ENCODE assay signal across 25 mouse cellular contexts in genomic region chr4:136377001-136377400, GRCm38 (mm10). TPM values are rescaled to one million over a fixed set of nuclear protein-coding genes. Genes with fewer than 3 reads are reported as not detected.
DNase-seq lines count a peak whose midpoint lies in the region; ATAC-seq lines count a peak whose summit lies in the region.
"Had no signal": no experiment of that assay in that cellular context is flagged by ENCODE, and none has a peak within 500 bp of the region (broad histone marks: within the 10 kb centered on the region; RNA-seq: fewer than 3 reads in every experiment).

No protein-coding gene starts in this region.

- WGBS in midbrain, embryonic 11.5 days, result 90% methylated on average over 5 of the region's 5 CpGs

- H3K4me2 ChIP-seq in midbrain, embryonic 11.5 days, result no peak overlapping the region
- H3K4me2 ChIP-seq: heart, embryonic 12.5 days; neural tube, embryonic 13.5 days had no signal

- peaks cover 9% of the 10 kb centered on the region for H3K4me1 ChIP-seq in midbrain, embryonic 11.5 days (ENCODE audit: control insufficient read depth, insufficient read depth, low read length)

- no peak overlapping the region for H3K9ac ChIP-seq in midbrain, embryonic 11.5 days (ENCODE audit: low read length)
- H3K9ac ChIP-seq: heart, embryonic 12.5 days; neural tube, embryonic 13.5 days had no signal

- DNase-seq in adrenal gland, adult 2 months, result peak; percentile 52
- no peak for DNase-seq in adrenal gland, postnatal 4 days (ENCODE audit: low spot score in 2 of 2)
- DNase-seq in urinary bladder, postnatal 36 days (ENCODE audit: low spot score in 2 of 2), result peak; percentile 20 to 33
- no peak for DNase-seq in urinary bladder, adult 2 months (ENCODE audit: low spot score)
- DNase-seq in adrenal gland, postnatal 25 days, result peak; percentile 21
- DNase-seq in midbrain, embryonic 11.5 days (ENCODE audit: low spot score, missing footprints), result no peak
- DNase-seq in spleen, postnatal 10 days (ENCODE audit: low spot score in 2 of 2), result no peak
- DNase-seq: cerebellum, adult 8-10 months; gastrocnemius, postnatal 25 days; heart, adult 18-20 months; heart, postnatal 10 days; liver; lung, postnatal 4 days; retina, postnatal 1 day; thymus, postnatal 25 days had no signal

- no peaks in the 10 kb centered on the region for H3K27me3 ChIP-seq in midbrain, embryonic 11.5 days (ENCODE audit: control insufficient read depth, insufficient read depth, low read length)
- H3K27me3 ChIP-seq: neural tube, embryonic 13.5 days had no signal

- no peaks in the 10 kb centered on the region for H3K36me3 ChIP-seq in midbrain, embryonic 11.5 days (ENCODE audit: control insufficient read depth, insufficient read depth, low read length)
- H3K36me3 ChIP-seq: heart, embryonic 12.5 days; neural tube, embryonic 13.5 days had no signal

- no peak overlapping the region for H3K4me3 ChIP-seq in midbrain, embryonic 11.5 days (ENCODE audit: low read depth, low read length)
- H3K4me3 ChIP-seq: heart, embryonic 12.5 days; myocyte; neural tube, embryonic 13.5 days had no signal

- H3K27ac ChIP-seq in midbrain, embryonic 11.5 days (ENCODE audit: low read depth, low read length), result no peak overlapping the region
- H3K27ac ChIP-seq: hindbrain, postnatal 0 days; neural tube, embryonic 13.5 days had no signal

- H3K9me3 ChIP-seq in midbrain, embryonic 11.5 days (ENCODE audit: control insufficient read depth, low read length), result no peaks in the 10 kb centered on the region
- H3K9me3 ChIP-seq: heart, embryonic 12.5 days; neural tube, embryonic 13.5 days had no signal

- no peak for ATAC-seq in midbrain, embryonic 11.5 days (ENCODE audit: low FRiP score)
- no peak for ATAC-seq in CD4-positive, CD25-positive, alpha-beta regulatory T cell, adult 4 months
- ATAC-seq: hindbrain, postnatal 0 days; intestine, embryonic 16.5 days; midbrain, embryonic 16.5 days had no signal

RNA-seq across cellular contexts. Expression of gene Htr1d, which starts 46.3 kb away (rescaled TPM):
- not detected for total RNA-seq in adrenal gland, adult 2 months (2021)
- polyA plus RNA-seq in adrenal gland, adult 2 months (2012; rRNA removed), result 0.07 TPM in 1 of 2 replicates, not detected in the other
- under 1 TPM; 0.34 to 0.99 TPM for total RNA-seq in adrenal gland, postnatal 4 days (2021)
- polyA plus RNA-seq in urinary bladder, adult 2 months (2012; rRNA removed), result 2.8 and 4.0 TPM in 2 replicates
- not detected in 2 replicates for total RNA-seq in adrenal gland, postnatal 25 days (2021)
- 0.34 and 0.69 TPM in 2 replicates for polyA plus RNA-seq in midbrain, embryonic 11.5 days (2014; fragmentation: Nextera tagmentation; extraction: Ambion mirVana)
- not detected for polyA plus RNA-seq in CD4-positive, CD25-positive, alpha-beta regulatory T cell, adult 4 months (2017; shearing (Covaris generic))
- total RNA-seq: gastrocnemius, postnatal 25 days; heart, adult 18-20 months; heart, postnatal 10 days had no signal
- polyA plus RNA-seq: liver, embryonic 16.5 days; lung, embryonic 16.5 days; spleen, adult 2 months had no signal

Comparison
In these comparisons a context has a peak if more than half of its experiments do, and no peak if none do; other contexts are left out.
1. DNase-seq: peak in adrenal gland, adult 2 months (single experiment), urinary bladder, postnatal 36 days (2 of 2) and adrenal gland, postnatal 25 days (single experiment); none in adrenal gland, postnatal 4 days (0 of 2), urinary bladder, adult 2 months (single experiment), midbrain, embryonic 11.5 days (single experiment) and spleen, postnatal 10 days (0 of 2).